Mouse (Mus musculus) embryonic facial prominence, embryonic 10.5 days (tissue): ENCODE measurements around the gene Cyp2e1. TPM values are rescaled to one million over a fixed set of nuclear protein-coding genes. Genes with fewer than 3 reads are reported as not detected.

ENCODE experiments used
- DNase-seq: peaks from one replicate; pipeline ENCODE4 v3.0.0-alpha.2; 2017; ENCODE audit warnings: low spot score
- H3K27ac ChIP-seq: fragments of 300-500 bp; sonication (generic); replicated peaks from 2 replicates; pipeline ENCODE4 v1.5.1; 2016; ENCODE audit warnings: mild to moderate bottlenecking
- H3K27me3 ChIP-seq: fragments of 300-500 bp; sonication (generic); replicated peaks from 2 replicates; pipeline ENCODE4 v1.6.1; 2016; ENCODE audit warnings: low read depth, mild to moderate bottlenecking; ENCODE audit not compliant: poor library complexity, severe bottlenecking
- H3K36me3 ChIP-seq: fragments of 300-500 bp; sonication (generic); replicated peaks from 2 replicates; pipeline ENCODE4 v1.6.1; 2016; ENCODE audit warnings: mild to moderate bottlenecking, moderate library complexity
- H3K4me1 ChIP-seq: fragments of 300-500 bp; sonication (generic); 2 replicates; pipeline ENCODE4 v1.6.1; 2016
- H3K4me3 ChIP-seq: fragments of 300-500 bp; sonication (generic); 2 replicates; pipeline ENCODE4 v1.5.1; 2016; ENCODE audit warnings: mild to moderate bottlenecking, moderate library complexity
- H3K9me3 ChIP-seq: fragments of 300-500 bp; sonication (generic); 2 replicates; pipeline ENCODE4 v1.6.1; 2016; ENCODE audit warnings: mild to moderate bottlenecking
- WGBS: fragments of 180-500 bp; shearing (Covaris S2); methylation state at CpG from one replicate; pipeline ENCODE4 v1.1.7; 2016; 5-methylcytosine and 5-hydroxymethylcytosine counted together
- polyA plus RNA-seq: library from polyadenylated mRNA; unstranded; fragments of >200 nt; fragmentation: Nextera tagmentation; extraction: Ambion mirVana; gene quantifications from 2 replicates; pipeline ENCODE4 v1.2.1, GENCODE M21; 2016

Cyp2e1 gene
- polyA plus RNA-seq, 1 experiment from 2014 or later = not detected

DNA sequence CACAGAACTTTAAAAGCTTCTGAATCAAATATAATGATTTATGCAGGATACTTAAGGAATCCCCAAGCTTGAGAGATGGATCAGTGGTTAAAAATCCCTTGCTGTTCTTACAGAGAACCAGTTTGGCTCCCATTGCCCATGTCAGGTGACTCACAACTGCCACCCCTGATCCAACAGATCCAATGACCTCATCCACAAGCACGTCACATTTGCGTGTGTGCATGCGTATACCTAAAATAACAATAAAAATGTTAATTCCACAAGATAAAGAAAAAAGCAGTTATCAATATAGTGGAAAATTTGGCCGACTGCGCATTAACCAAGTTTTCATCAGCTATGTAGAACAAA is 57.7 kb downstream of the Cyp2e1 start:
- peaks cover 7% of the 10 kb centered on the region; the same call in 1 of the 2 replicates for H3K4me1 ChIP-seq
- H3K9me3 ChIP-seq = no peaks in the 10 kb centered on the region
- H3K27me3 ChIP-seq = peaks cover 4% of the 10 kb centered on the region
- no peak overlapping the region; the same call in 1 of the 2 replicates for H3K27ac ChIP-seq
- WGBS = 46% methylated on average over 5 of the region's 5 CpGs
- peak overlapping the region; percentile 70 for H3K4me3 ChIP-seq
- no peak for DNase-seq
- no peaks in the 10 kb centered on the region for H3K36me3 ChIP-seq

DNA sequence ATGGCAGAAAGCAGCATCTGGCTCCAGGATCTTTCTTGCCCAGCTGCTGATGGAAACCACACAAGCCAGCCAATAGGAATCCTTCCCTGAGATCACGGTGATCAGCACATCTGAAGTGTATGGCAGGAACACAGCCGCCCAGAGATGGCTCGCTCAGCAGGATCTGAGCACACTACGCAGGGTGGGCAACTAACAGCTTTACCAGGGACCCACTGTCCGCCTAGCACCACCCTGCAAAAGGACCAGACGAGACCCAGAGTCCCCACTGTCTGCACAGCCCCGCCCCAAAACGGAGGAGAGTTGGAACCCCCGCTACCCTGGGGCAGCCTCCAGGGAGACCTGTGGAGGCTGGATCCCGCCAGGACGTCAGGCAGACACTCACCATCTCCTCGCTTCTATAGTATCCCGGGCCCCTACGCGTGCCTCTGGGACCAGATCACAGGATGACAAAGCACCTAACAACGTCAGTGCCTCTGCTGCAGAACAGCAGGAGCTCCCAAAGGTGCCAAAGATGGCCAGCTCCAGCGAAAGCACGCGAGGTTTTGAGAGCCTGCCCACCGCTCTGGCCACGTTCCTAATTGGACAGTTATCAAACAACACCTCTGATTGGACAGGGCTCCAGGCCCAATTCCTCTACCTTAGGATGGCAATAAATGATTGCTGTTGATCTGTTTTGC is 58.3 kb downstream of the Cyp2e1 start, which contains the start of gene Zfp941:
Gene Zfp941 (minus strand): TSS at position 526 of the 677 bp plus-strand sequence.
- H3K36me3 ChIP-seq = no peaks in the 10 kb centered on the region
- peak within 1 kb of the TSS; percentile 70 for H3K4me3 ChIP-seq
- DNase-seq = peak; percentile 76
- peaks cover 7% of the 10 kb centered on the region; the same call in 1 of the 2 replicates for H3K4me1 ChIP-seq
- peaks cover 4% of the 10 kb centered on the region for H3K27me3 ChIP-seq
- H3K27ac ChIP-seq = peak within 1 kb of the TSS; percentile 71
- WGBS = under 1% methylated on average over 21 of the region's 21 CpGs
- no peaks in the 10 kb centered on the region for H3K9me3 ChIP-seq

DNA sequence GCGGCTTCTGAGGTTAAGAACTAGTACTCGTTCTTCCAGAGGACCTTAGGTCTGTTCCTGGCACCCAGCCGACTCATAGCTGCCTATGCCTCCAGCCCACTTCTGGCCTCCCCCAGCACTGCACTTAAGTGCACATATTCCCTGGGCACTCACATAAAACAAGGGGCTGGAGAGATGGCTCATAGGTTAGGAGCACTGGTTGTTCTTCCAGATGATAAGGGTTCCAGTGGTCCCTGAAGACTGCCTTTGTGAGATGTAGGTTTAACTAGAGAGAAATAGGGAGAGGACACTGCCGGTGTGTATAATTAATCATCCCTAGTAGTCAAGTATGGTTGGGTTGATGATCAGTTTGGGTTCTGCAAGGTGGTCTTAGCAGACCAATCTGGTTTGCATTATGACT is 59.2 kb downstream of the Cyp2e1 start:
- WGBS = 92% methylated on average over 4 of the region's 4 CpGs
- no peak for DNase-seq
- no peaks in the 10 kb centered on the region for H3K36me3 ChIP-seq

More for the DNA sequence above, 59.2 kb downstream of the Cyp2e1 start:
- H3K4me3 ChIP-seq = no peak overlapping the region
- peaks cover 4% of the 10 kb centered on the region for H3K27me3 ChIP-seq
- H3K9me3 ChIP-seq = no peaks in the 10 kb centered on the region
- peaks cover 7% of the 10 kb centered on the region; the same call in 1 of the 2 replicates for H3K4me1 ChIP-seq
- no peak overlapping the region for H3K27ac ChIP-seq

Other genes with a start within 250 kb of the Cyp2e1 start
- gene Olfr538, start 195.9 kb upstream of the Cyp2e1 start, polyA plus RNA-seq = not detected in 2 replicates
- 0.01 TPM in 1 of 2 replicates, not detected in the other for gene Olfr46, start 162.5 kb upstream of the Cyp2e1 start, polyA plus RNA-seq
- not detected in 2 replicates for gene Olfr61, start 134.8 kb upstream of the Cyp2e1 start, polyA plus RNA-seq
- gene Olfr53, start 117.3 kb upstream of the Cyp2e1 start, polyA plus RNA-seq = not detected in 2 replicates
- gene Olfr539, start 103.8 kb upstream of the Cyp2e1 start, polyA plus RNA-seq = not detected in 2 replicates
- gene Olfr45, start 81.8 kb upstream of the Cyp2e1 start, polyA plus RNA-seq = not detected in 2 replicates
- gene Olfr541, start 66.5 kb upstream of the Cyp2e1 start, polyA plus RNA-seq = not detected in 2 replicates
- gene Syce1, start 24.1 kb downstream of the Cyp2e1 start, polyA plus RNA-seq = 0.10 and 0.14 TPM in 2 replicates
- 2.9 and 3.6 TPM in 2 replicates for gene Zfp941, start 58.4 kb downstream of the Cyp2e1 start, polyA plus RNA-seq
- 1.8 and 1.9 TPM in 2 replicates for gene Urah, start 71.3 kb downstream of the Cyp2e1 start, polyA plus RNA-seq
- gene Scgb1c1, start 81.8 kb downstream of the Cyp2e1 start, polyA plus RNA-seq = not detected in 2 replicates
- not detected in 2 replicates for gene Odf3, start 84.1 kb downstream of the Cyp2e1 start, polyA plus RNA-seq
- gene Gm45785, start 92.6 kb downstream of the Cyp2e1 start, polyA plus RNA-seq = 0.22 TPM in 1 of 2 replicates, not detected in the other
- 57.7 and 59.1 TPM in 2 replicates for gene Ric8a, start 93.2 kb downstream of the Cyp2e1 start, polyA plus RNA-seq
- gene Bet1l, start 93.8 kb downstream of the Cyp2e1 start, polyA plus RNA-seq = 22.4 and 23.0 TPM in 2 replicates
- gene Psmd13, start 118.2 kb downstream of the Cyp2e1 start, polyA plus RNA-seq = 332 TPM in 2 replicates
- gene Sirt3, start 118.6 kb downstream of the Cyp2e1 start, polyA plus RNA-seq = 22.6 and 24.5 TPM in 2 replicates
- gene Cox8b, start 136.7 kb downstream of the Cyp2e1 start, polyA plus RNA-seq = not detected in 2 replicates
- gene Nlrp6, start 157.2 kb downstream of the Cyp2e1 start, polyA plus RNA-seq = 0.19 TPM in 1 of 2 replicates, not detected in the other
- 13.5 and 14.3 TPM in 2 replicates for gene Pgghg, start 177.7 kb downstream of the Cyp2e1 start, polyA plus RNA-seq
- gene Ifitm5, start 186.6 kb downstream of the Cyp2e1 start, polyA plus RNA-seq = 2.9 and 3.8 TPM in 2 replicates
- gene Gm45717, start 192.2 kb downstream of the Cyp2e1 start, polyA plus RNA-seq = 0.52 TPM in 1 of 2 replicates, not detected in the other
- gene Ifitm2, start 192.2 kb downstream of the Cyp2e1 start, polyA plus RNA-seq = 602 and 668 TPM in 2 replicates
- 8.7 and 13.4 TPM in 2 replicates for gene Ifitm1, start 203.5 kb downstream of the Cyp2e1 start, polyA plus RNA-seq
- gene Ifitm3, start 247.0 kb downstream of the Cyp2e1 start, polyA plus RNA-seq = 42.6 and 44.7 TPM in 2 replicates